Mouse (Mus musculus): Measurements from ENCODE around the gene Uso1. TPM values are rescaled to one million over a fixed set of nuclear protein-coding genes. Genes with fewer than 3 reads are reported as not detected.

Gene Uso1
- total RNA-seq, 1 experiment from 2014 or later: 82.9 TPM

- no peak for DNase-seq
Observed at GRCm38 (mm10) chr5:92240769-92241168, 103.0 kb downstream of the Uso1 start.

- no peak for DNase-seq
Observed at GRCm38 (mm10) chr5:92244900-92245299, 107.2 kb downstream of the Uso1 start.

GRCm38 (mm10) chr5:92245483-92245882 lies 107.7 kb downstream of the Uso1 start:
- DNase-seq: no peak

GRCm38 (mm10) chr5:92248614-92249013 lies 110.9 kb downstream of the Uso1 start:
- DNase-seq: no peak

GRCm38 (mm10) chr5:92252031-92252430 lies 114.3 kb downstream of the Uso1 start:
- DNase-seq: no peak

Other genes with a start within 250 kb of the Uso1 start
- gene Rchy1, start 174.9 kb upstream of the Uso1 start, total RNA-seq (2021): 66.9 and 85.4 TPM in 2 replicates
- not detected in 2 replicates for gene Odaph, start 150.5 kb upstream of the Uso1 start, total RNA-seq (2021)
- gene Cdkl2, start 94.1 kb upstream of the Uso1 start, total RNA-seq (2021): 4.6 and 6.5 TPM in 2 replicates
- gene G3bp2, start 54.2 kb upstream of the Uso1 start, total RNA-seq (2021): 133 and 158 TPM in 2 replicates
- gene U90926, start 77.5 kb downstream of the Uso1 start, total RNA-seq (2021): not detected in 2 replicates
- 0.18 TPM in 1 of 2 replicates, not detected in the other for gene Ppef2, start 118.3 kb downstream of the Uso1 start, total RNA-seq (2021)
- gene Naaa, start 140.2 kb downstream of the Uso1 start, total RNA-seq (2021): 13.8 and 15.8 TPM in 2 replicates
- gene Sdad1, start 172.5 kb downstream of the Uso1 start, total RNA-seq (2021): 30.5 and 36.1 TPM in 2 replicates
- gene Cxcl9, start 190.1 kb downstream of the Uso1 start, total RNA-seq (2021): 0.88 and 0.90 TPM in 2 replicates
- 50.0 and 51.8 TPM in 2 replicates for gene Art3, start 193.9 kb downstream of the Uso1 start, total RNA-seq (2021)
- 1.1 and 1.2 TPM in 2 replicates for gene Cxcl10, start 211.0 kb downstream of the Uso1 start, total RNA-seq (2021)